Mouse (Mus musculus) kidney, embryonic 15.5 days (tissue): Measurements from ENCODE around the gene Itgal. TPM values are rescaled to one million over a fixed set of nuclear protein-coding genes. Genes with fewer than 3 reads are reported as not detected.
A peak's percentile ranks its signal among the peaks of the same experiment; 100 is the strongest.
"Not testable (repeated sequence)": the region's sequence is repeated elsewhere in the genome, so short reads cannot be mapped to it uniquely, and the experiment has no call there.

ENCODE experiments used
- ATAC-seq: fragments of 200-750 bp; cut with Nextera tagmentation; replicated peaks from 2 replicates; pipeline ENCODE4 v1.8.0; 2017; ENCODE audit warnings: moderate TSS enrichment; ENCODE audit not compliant: low FRiP score
- H3K27ac ChIP-seq: fragments of 300-500 bp; sonication (generic); 2 replicates; pipeline ENCODE4 v1.5.1; 2015; ENCODE audit warnings: mild to moderate bottlenecking, inconsistent platforms
- H3K27me3 ChIP-seq: fragments of 300-500 bp; sonication (generic); 2 replicates; pipeline ENCODE4 v1.6.1; 2015; ENCODE audit warnings: inconsistent platforms
- H3K36me3 ChIP-seq: fragments of 300-500 bp; sonication (generic); 2 replicates; pipeline ENCODE4 v1.6.1; 2015; ENCODE audit warnings: inconsistent platforms
- H3K4me1 ChIP-seq: fragments of 300-500 bp; sonication (generic); 2 replicates; pipeline ENCODE4 v1.6.1; 2015; ENCODE audit warnings: inconsistent platforms
- H3K4me2 ChIP-seq: fragments of 300-500 bp; sonication (generic); 2 replicates; pipeline ENCODE4 v1.6.1; 2015; ENCODE audit warnings: moderate library complexity, mild to moderate bottlenecking, inconsistent platforms
- H3K4me3 ChIP-seq: fragments of 300-500 bp; sonication (generic); replicated peaks from 2 replicates; pipeline ENCODE4 v1.5.1; 2015; ENCODE audit warnings: mild to moderate bottlenecking, inconsistent platforms
- H3K9ac ChIP-seq: fragments of 300-500 bp; sonication (generic); 2 replicates; pipeline ENCODE4 v1.6.1; 2015; ENCODE audit warnings: mild to moderate bottlenecking, inconsistent platforms
- H3K9me3 ChIP-seq: fragments of 300-500 bp; sonication (generic); replicated peaks from 2 replicates; pipeline ENCODE4 v1.6.1; 2016; ENCODE audit warnings: inconsistent platforms
- WGBS: fragments of 180-500 bp; shearing (Covaris S2); methylation state at CpG from one replicate; pipeline ENCODE4 v1.1.7; 2015; ENCODE audit warnings: mixed read lengths; 5-methylcytosine and 5-hydroxymethylcytosine counted together
- polyA plus RNA-seq: library from polyadenylated mRNA; unstranded; fragments of >200 nt; fragmentation: Nextera tagmentation; extraction: Ambion mirVana; gene quantifications from 2 replicates; pipeline ENCODE4 v1.2.1, GENCODE M21; 2015

Itgal gene
- polyA plus RNA-seq, 1 experiment from 2014 or later: 1.2 TPM

GRCm38 (mm10) chr7:127324944-127325343, 28.9 kb downstream of the Itgal start:
- H3K27me3 ChIP-seq: no peaks in the 10 kb centered on the region
- 90% methylated on average over 7 of the region's 7 CpGs for WGBS
- H3K4me2 ChIP-seq: no peak overlapping the region
- H3K4me3 ChIP-seq: no peak overlapping the region
- H3K36me3 ChIP-seq: no peaks in the 10 kb centered on the region
- no peak for ATAC-seq
- no peak overlapping the region for H3K9ac ChIP-seq
- no peaks in the 10 kb centered on the region for H3K9me3 ChIP-seq
- H3K4me1 ChIP-seq: peaks cover 11% of the 10 kb centered on the region; the same call in 1 of the 2 replicates
- H3K27ac ChIP-seq: no peak overlapping the region

DNA sequence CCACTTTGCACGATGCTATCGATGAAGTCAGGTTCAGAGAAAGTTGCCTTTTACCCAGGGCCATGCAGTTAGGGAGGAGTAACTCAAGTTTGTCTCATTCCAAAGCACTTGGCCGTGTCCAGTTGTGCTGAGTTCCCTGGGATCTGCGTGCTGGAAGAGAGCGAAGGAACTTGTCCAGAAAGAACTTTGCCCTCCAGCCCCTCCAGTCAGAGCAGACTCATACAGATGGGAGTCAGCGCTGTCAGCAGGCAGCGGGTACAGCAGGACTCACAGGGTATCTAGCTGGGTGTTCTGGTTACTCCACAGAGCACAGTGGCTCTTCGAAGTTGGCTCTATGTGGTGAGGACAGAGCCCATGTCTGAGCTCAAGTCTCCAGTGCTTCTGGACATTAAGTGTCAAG, 29.5 kb downstream of the Itgal start:
- no peaks in the 10 kb centered on the region for H3K9me3 ChIP-seq
- peaks cover 11% of the 10 kb centered on the region; the same call in 1 of the 2 replicates for H3K4me1 ChIP-seq
- no peaks in the 10 kb centered on the region for H3K36me3 ChIP-seq
- H3K4me3 ChIP-seq: no peak overlapping the region
- peak; percentile 16; the same call in 1 of the 2 replicates for ATAC-seq
- H3K27ac ChIP-seq: peak overlapping the region; percentile 51
- 80% methylated on average over 8 of the region's 8 CpGs for WGBS
- H3K27me3 ChIP-seq: no peaks in the 10 kb centered on the region
- no peak overlapping the region for H3K9ac ChIP-seq
- no peak overlapping the region for H3K4me2 ChIP-seq

- no peaks in the 10 kb centered on the region for H3K9me3 ChIP-seq
- no peak overlapping the region for H3K27ac ChIP-seq
- no peak overlapping the region for H3K4me2 ChIP-seq
- H3K9ac ChIP-seq: no peak overlapping the region
- H3K4me1 ChIP-seq: peaks cover 11% of the 10 kb centered on the region; the same call in 1 of the 2 replicates
- WGBS: 63% methylated on average over 1 of the region's 2 CpGs
- ATAC-seq: peak; percentile 63; the same call in 1 of the 2 replicates
- no peaks in the 10 kb centered on the region for H3K27me3 ChIP-seq
- no peak overlapping the region for H3K4me3 ChIP-seq
- H3K36me3 ChIP-seq: no peaks in the 10 kb centered on the region
Observed at GRCm38 (mm10) chr7:127326685-127327084, 30.6 kb downstream of the Itgal start.

GRCm38 (mm10) chr7:127333240-127333639, 37.2 kb downstream of the Itgal start:
- Histone ChIP-seq H3K4me1 (no peaks in the 10 kb centered on the region), H3K9me3 (no peaks in the 10 kb centered on the region), H3K4me2 (no peak overlapping the region), H3K27me3 (no peaks in the 10 kb centered on the region), H3K4me3 (no peak overlapping the region), H3K36me3 (no peaks in the 10 kb centered on the region), H3K27ac (no peak overlapping the region), H3K9ac (no peak overlapping the region)
- no peak for ATAC-seq
- 85% methylated on average over 6 of the region's 6 CpGs for WGBS

GRCm38 (mm10) chr7:127335604-127336003, 39.5 kb downstream of the Itgal start:
- H3K4me2 ChIP-seq: no peak overlapping the region
- no peaks in the 10 kb centered on the region for H3K9me3 ChIP-seq
- H3K4me3 ChIP-seq: no peak overlapping the region
- H3K36me3 ChIP-seq: no peaks in the 10 kb centered on the region; the same call in 1 of the 2 replicates
- ATAC-seq: no peak
- no peaks in the 10 kb centered on the region for H3K4me1 ChIP-seq
- no peak overlapping the region for H3K9ac ChIP-seq
- 76% methylated on average over 4 of the region's 4 CpGs for WGBS
- no peak overlapping the region for H3K27ac ChIP-seq
- no peaks in the 10 kb centered on the region for H3K27me3 ChIP-seq

DNA sequence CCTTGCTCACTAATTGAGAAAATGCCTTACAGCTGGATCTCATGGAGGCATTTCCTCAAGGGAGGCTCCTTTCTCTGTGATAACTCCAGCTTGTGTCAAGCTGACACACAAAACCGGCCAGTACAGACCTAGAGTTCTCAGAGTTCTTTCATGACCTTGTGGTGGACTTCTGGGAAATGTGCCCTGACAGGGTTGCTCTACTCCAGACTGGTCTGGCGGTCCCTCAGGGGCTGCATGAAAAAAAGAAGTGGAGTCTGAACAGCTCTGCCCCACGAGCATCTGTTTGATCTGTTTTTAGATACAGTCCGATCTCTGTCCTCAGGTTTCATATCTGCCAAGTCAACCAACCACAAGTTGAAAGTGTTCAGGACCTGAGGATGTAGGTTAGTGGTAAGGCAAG, 41.6 kb downstream of the Itgal start:
- Histone ChIP-seq H3K4me3 (no peak overlapping the region), H3K27me3 (no peaks in the 10 kb centered on the region), H3K36me3 (peaks cover 13% of the 10 kb centered on the region), H3K4me2 (no peak overlapping the region), H3K9me3 (no peaks in the 10 kb centered on the region), H3K27ac (no peak overlapping the region), H3K4me1 (0 out of 2 replicates have a peak, but pooled peaks cover 9% of the 10 kb centered on the region), H3K9ac (no peak overlapping the region)
- no peak for ATAC-seq
- 58% methylated on average over 4 of the region's 4 CpGs for WGBS

DNA sequence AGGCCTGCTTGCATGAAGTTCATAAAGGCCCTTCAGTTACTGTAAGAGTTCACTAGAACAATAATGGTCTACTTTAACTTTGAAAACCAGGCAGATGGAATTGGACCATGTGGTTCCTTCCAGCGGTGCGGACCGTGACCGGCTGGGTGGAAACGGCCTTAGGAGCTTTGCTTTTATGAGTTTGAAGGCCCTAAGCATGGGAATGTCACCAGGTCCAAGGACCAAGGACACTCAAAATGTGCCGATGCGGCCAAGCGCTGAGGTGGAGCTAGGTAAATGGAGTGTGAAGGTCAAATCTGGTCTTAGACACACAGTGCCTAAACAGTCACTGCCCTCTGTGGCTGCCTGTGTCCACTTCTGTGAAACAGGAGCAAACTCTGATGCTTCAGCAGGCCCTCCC, 45.3 kb downstream of the Itgal start:
- Histone ChIP-seq H3K36me3 (peaks cover 31% of the 10 kb centered on the region), H3K4me2 (no peak overlapping the region), H3K9me3 (no peaks in the 10 kb centered on the region), H3K4me3 (no peak overlapping the region), H3K4me1 (peaks cover 31% of the 10 kb centered on the region), H3K27ac (peak overlapping the region; percentile 58), H3K9ac (no peak overlapping the region), H3K27me3 (no peaks in the 10 kb centered on the region)
- WGBS: 81% methylated on average over 8 of the region's 8 CpGs
- ATAC-seq: no peak

- ATAC-seq, H3K9ac ChIP-seq, H3K4me3 ChIP-seq, H3K9me3 ChIP-seq, H3K4me2 ChIP-seq, H3K27me3 ChIP-seq: not testable (repeated sequence)
- Histone ChIP-seq H3K4me1 (peaks cover 36% of the 10 kb centered on the region), H3K27ac (peak overlapping the region; percentile 58), H3K36me3 (peaks cover 31% of the 10 kb centered on the region)
- 87% methylated on average over 6 of the region's 6 CpGs for WGBS
Observed at GRCm38 (mm10) chr7:127341861-127342260, 45.8 kb downstream of the Itgal start.

- H3K27me3 ChIP-seq: no peaks in the 10 kb centered on the region
- whole genome bisulfite sequencing: 54% methylated on average over 4 of the region's 4 CpGs
- H3K4me1 ChIP-seq: peaks cover 40% of the 10 kb centered on the region
- no peak overlapping the region for H3K4me3 ChIP-seq
- H3K36me3 ChIP-seq: peaks cover 31% of the 10 kb centered on the region
- no peak overlapping the region for H3K9ac ChIP-seq
- ATAC-seq: no peak
- no peak overlapping the region for H3K4me2 ChIP-seq
- no peak overlapping the region for H3K27ac ChIP-seq
- H3K9me3 ChIP-seq: no peaks in the 10 kb centered on the region
Observed at GRCm38 (mm10) chr7:127342332-127342731, 46.3 kb downstream of the Itgal start.

- no peak overlapping the region for H3K27ac ChIP-seq
- H3K9ac ChIP-seq: 0 out of 2 replicates have a peak overlapping the region, but pooled peaks have one; percentile 4
- H3K27me3 ChIP-seq: no peaks in the 10 kb centered on the region
- H3K9me3 ChIP-seq: no peaks in the 10 kb centered on the region
- H3K36me3 ChIP-seq: peaks cover 31% of the 10 kb centered on the region
- H3K4me1 ChIP-seq: peaks cover 40% of the 10 kb centered on the region
- H3K4me2 ChIP-seq: no peak overlapping the region
- no peak for ATAC-seq
- 92% methylated on average over 7 of the region's 7 CpGs for WGBS
- H3K4me3 ChIP-seq: no peak overlapping the region
Observed at GRCm38 (mm10) chr7:127342888-127343287, 46.8 kb downstream of the Itgal start.

DNA sequence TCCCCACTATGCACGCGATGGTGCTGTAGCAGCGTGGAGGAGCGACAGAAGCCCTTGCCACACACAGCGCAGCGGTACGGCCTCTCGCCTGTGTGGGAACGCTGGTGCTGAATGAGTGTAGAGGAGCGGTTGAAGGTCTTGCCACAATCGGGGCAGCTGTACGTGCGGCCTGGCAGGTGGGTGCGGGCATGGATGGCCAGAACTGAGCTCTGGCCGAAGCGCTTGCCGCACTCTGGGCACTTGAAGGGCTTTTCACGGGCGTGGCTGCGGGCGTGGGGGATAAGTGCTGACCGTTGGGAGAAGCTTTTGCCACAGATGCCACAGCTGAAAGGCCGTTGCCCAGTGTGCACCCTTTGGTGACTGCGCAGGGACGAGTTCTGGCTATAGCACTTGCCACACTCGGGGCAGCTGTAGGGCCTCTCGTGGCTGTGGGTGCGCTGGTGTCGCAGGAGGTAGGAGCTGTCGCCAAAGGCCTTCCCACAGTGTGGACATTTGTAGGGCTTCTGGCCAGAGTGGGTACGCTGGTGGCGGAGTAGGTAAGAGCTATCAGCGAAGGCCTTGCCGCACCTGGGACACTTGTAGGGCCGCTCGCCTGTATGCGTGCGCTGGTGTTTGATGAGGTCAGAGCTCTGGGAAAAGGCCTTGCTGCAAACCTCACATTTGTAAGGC, 47.4 kb downstream of the Itgal start:
- H3K9ac ChIP-seq: 0 out of 2 replicates have a peak overlapping the region, but pooled peaks have one; percentile 4
- 0 out of 2 replicates have a peak overlapping the region, but pooled peaks have one; percentile 83 for H3K4me2 ChIP-seq
- H3K4me3 ChIP-seq: no peak overlapping the region
- H3K27me3 ChIP-seq: no peaks in the 10 kb centered on the region
- no peak overlapping the region for H3K27ac ChIP-seq
- peaks cover 31% of the 10 kb centered on the region for H3K36me3 ChIP-seq
- H3K9me3 ChIP-seq: no peaks in the 10 kb centered on the region
- peaks cover 43% of the 10 kb centered on the region for H3K4me1 ChIP-seq
- ATAC-seq: no peak
- 93% methylated on average over 38 of the region's 38 CpGs for WGBS

GRCm38 (mm10) chr7:127344371-127344770, 48.3 kb downstream of the Itgal start:
- Histone ChIP-seq H3K4me1 (peaks cover 43% of the 10 kb centered on the region), H3K4me2 (peak overlapping the region; percentile 83), H3K36me3 (peaks cover 31% of the 10 kb centered on the region), H3K4me3 (peak overlapping the region; percentile 85), H3K27me3 (no peaks in the 10 kb centered on the region), H3K27ac (peak overlapping the region; percentile 99; the same call in 1 of the 2 replicates), H3K9me3 (no peaks in the 10 kb centered on the region), H3K9ac (peak overlapping the region; percentile 91)
- WGBS: 86% methylated on average over 8 of the region's 8 CpGs
- no peak for ATAC-seq
